Mouse (Mus musculus): ENCODE measurements at regions not wholly inside any gene's neighbourhood (a gene's known extent, or its start where the extent isn't known, plus 50 kb on each side); places are given as distances from the start of the nearest gene placed in this dataset.
"Not testable (repeated sequence)": the region's sequence is repeated elsewhere in the genome, so short reads cannot be mapped to it uniquely, and the experiment has no call there.

DNA sequence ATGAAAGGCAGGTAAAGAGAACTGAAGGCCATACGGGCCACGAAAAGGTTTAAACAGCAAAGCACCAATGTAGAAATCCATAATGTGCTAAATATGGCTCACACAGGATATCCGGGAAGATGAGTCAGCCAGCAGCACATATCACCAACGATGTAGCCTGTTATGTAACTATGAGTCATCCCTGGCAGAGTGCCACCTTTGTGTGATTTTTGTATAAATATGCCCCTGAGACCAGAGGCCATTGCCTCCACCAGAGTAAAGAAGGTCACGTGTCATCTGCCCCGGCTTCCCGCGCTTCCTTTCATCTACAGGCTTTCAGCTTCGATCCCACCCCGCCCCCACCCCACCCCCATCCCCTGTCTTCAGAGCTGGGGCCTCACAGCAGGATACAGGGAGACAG is 138.2 kb upstream of the Trim24 start:
- no peaks in the 10 kb centered on the region for H3K9me3 ChIP-seq (ENCODE audit: low read depth, low read length)
- WGBS = 22% methylated on average over 10 of the region's 10 CpGs
- no peaks in the 10 kb centered on the region for H3K27me3 ChIP-seq (ENCODE audit: insufficient read depth, low read length)
- no peaks in the 10 kb centered on the region for H3K36me3 ChIP-seq (ENCODE audit: insufficient read depth)
- ATAC-seq (ENCODE audit: insufficient read depth) (peak; percentile 77), DNase-seq (peak; percentile 97)
- H3K4me1 ChIP-seq (ENCODE audit: insufficient read depth) = no peaks in the 10 kb centered on the region
- no peak overlapping the region for H3K4me3 ChIP-seq (ENCODE audit: low read depth, low read length)
- TF ChIP-seq CTCF (IDR thresholded peaks at IDR 0.05; ENCODE audit: low read depth) = no peak
- no peak overlapping the region for H3K9ac ChIP-seq
- no peak overlapping the region for H3K4me2 ChIP-seq
- 0 out of 2 replicates have a peak overlapping the region, but pooled peaks have one; percentile 36 for H3K27ac ChIP-seq (ENCODE audit: low read depth)

DNA sequence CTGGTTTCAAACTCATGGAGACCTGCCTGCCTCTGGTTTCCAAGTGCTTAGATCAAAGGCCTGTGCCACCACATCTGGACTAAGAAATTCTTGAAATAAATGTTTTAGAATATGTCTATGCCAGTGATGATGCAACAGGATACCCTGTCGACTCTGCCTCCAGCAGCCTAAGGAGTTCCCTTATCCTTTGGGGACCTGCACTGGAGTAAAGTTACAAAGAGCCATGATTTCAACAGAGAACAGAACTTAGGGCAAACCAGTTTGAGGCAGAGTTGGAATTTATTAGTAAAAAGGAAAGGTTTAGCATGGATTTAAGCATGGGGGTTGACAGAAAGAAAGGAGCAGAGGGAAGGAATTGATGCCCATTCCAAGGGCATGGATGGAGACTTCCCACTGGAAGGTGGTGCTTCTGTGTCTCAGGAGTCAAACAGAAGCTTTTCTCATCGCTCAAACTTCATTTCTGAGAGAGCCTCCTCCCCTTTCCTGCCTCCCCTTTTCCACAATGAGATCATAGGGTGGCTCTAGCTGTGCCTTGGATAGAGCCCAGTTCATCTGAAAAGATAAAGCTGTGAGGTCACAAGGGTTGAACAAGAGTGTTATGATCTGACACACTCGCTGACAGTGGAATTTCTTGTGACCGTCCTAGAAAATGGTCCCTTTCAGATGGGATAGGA is 135.2 kb upstream of the Trim24 start:
- DNase-seq (no peak), ATAC-seq (ENCODE audit: insufficient read depth) (no peak)
- Histone ChIP-seq H3K9me3 (ENCODE audit: low read depth, low read length) (no peaks in the 10 kb centered on the region), H3K36me3 (ENCODE audit: insufficient read depth) (no peaks in the 10 kb centered on the region), H3K4me3 (ENCODE audit: low read depth, low read length) (no peak overlapping the region), H3K9ac (no peak overlapping the region), H3K27me3 (ENCODE audit: insufficient read depth, low read length) (no peaks in the 10 kb centered on the region), H3K27ac (ENCODE audit: low read depth) (no peak overlapping the region), H3K4me2 (no peak overlapping the region), H3K4me1 (ENCODE audit: insufficient read depth) (no peaks in the 10 kb centered on the region)
- TF ChIP-seq CTCF (IDR thresholded peaks at IDR 0.05; ENCODE audit: low read depth) = no peak
- WGBS = 55% methylated on average over 4 of the region's 4 CpGs

DNA sequence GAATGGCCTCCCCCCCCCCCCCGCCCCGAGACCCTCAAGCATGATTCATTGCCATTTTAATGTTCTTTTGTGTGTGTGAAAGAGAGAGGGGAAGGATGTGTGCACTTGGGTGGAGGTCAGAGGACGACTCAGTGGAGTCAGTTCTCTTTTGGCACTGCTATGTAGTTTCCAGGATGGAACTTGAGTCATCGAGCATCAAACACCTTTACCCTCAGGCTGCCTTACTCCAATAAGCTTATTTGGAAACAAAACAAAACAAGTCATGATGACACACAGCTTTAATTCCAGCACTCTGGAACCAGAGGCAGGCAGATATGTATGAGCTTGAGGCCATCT is 134.7 kb upstream of the Trim24 start:
- Histone ChIP-seq H3K4me2 (no peak overlapping the region), H3K9me3 (ENCODE audit: low read depth, low read length) (no peaks in the 10 kb centered on the region), H3K36me3 (ENCODE audit: insufficient read depth) (no peaks in the 10 kb centered on the region), H3K9ac (no peak overlapping the region), H3K4me3 (ENCODE audit: low read depth, low read length) (no peak overlapping the region), H3K27me3 (ENCODE audit: insufficient read depth, low read length) (no peaks in the 10 kb centered on the region), H3K27ac (ENCODE audit: low read depth) (no peak overlapping the region), H3K4me1 (ENCODE audit: insufficient read depth) (no peaks in the 10 kb centered on the region)
- no peak for DNase-seq
- no peak for TF ChIP-seq CTCF (IDR thresholded peaks at IDR 0.05; ENCODE audit: low read depth)
- ATAC-seq (ENCODE audit: insufficient read depth) = no peak
- 79% methylated on average over 4 of the region's 4 CpGs for WGBS

DNA sequence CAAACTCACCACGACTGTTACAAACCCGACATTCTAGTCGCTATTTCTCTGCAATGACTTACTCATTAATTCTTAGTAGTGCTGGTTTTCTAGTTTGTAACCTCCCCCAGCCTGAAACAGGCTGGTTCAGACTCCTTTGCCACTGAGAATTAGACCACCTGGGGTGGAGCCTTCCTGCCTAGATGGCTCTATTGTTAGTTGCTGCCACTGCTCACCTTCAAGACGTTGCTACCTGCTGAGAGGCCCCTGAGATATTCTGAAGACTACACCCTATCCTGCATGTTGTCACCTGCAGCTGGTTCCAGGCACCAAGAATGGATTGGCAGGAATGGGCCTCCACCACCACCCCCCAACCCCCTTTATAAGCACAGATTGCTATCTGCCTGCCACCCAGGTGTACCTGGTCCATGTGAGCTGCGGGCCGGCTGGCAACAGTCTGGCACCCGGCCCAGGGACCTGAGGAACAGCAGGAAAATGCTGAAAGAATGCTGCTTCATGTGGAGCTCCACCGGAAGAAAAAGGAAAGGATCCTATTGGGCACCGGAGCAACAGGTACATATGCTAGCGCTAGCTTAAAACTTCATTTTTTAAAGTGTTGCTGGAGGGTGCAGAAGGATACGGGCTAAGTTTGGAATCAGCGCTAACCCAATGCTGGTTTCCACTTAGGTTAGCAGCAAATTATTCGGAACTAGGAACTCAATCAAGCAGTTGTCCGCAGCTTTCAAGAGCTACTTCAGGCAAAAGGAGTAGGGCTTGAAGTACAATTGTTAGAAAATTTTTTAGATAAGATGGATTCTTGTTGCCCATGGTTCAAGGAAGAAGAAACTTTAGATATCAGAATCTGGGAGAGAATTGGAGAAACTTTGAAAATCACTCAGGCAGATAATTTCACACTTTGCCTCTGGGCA is 129.4 kb upstream of the Trim24 start:
- H3K36me3 ChIP-seq (ENCODE audit: insufficient read depth) = no peaks in the 10 kb centered on the region
- no peak overlapping the region for H3K27ac ChIP-seq (ENCODE audit: low read depth)

DNA sequence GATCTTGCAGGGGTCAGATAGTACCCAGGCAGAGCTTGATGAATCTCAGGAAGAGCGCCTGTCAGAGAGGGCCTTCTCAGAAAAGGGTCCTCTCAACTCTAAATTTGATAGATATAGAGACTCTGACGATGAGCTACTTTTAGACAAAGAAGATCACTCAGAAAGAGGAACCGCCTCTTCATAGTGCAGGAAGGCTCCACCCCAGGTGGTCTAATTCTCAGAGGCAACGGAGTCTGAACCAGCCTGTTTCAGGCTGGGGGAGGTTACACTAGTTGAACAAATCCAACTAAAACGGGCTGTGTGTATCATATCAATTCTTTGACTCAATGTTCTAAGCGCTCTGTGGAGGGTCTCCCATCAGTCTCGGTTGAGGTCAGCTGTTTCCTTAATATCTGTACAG is 128.7 kb upstream of the Trim24 start:
- not testable (repeated sequence) for H3K4me1 ChIP-seq (ENCODE audit: insufficient read depth); H3K36me3 ChIP-seq (ENCODE audit: insufficient read depth); H3K4me2 ChIP-seq; H3K4me3 ChIP-seq (ENCODE audit: low read depth, low read length); H3K9ac ChIP-seq; DNase-seq; H3K9me3 ChIP-seq (ENCODE audit: low read depth, low read length); H3K27me3 ChIP-seq (ENCODE audit: insufficient read depth, low read length); ATAC-seq (ENCODE audit: insufficient read depth); H3K27ac ChIP-seq (ENCODE audit: low read depth)
- 67% methylated on average over 7 of the region's 7 CpGs for WGBS

More for the DNA sequence above, 129.4 kb upstream of the Trim24 start:
- TF ChIP-seq CTCF (IDR thresholded peaks at IDR 0.05; ENCODE audit: low read depth) = no peak
- WGBS = 61% methylated on average over 14 of the region's 14 CpGs
- ATAC-seq (ENCODE audit: insufficient read depth) (peak; percentile 49; the same call in 1 of the 2 replicates), DNase-seq (peak; percentile 55)
- Histone ChIP-seq H3K4me3 (ENCODE audit: low read depth, low read length) (no peak overlapping the region), H3K9ac (no peak overlapping the region), H3K4me1 (ENCODE audit: insufficient read depth) (no peaks in the 10 kb centered on the region), H3K4me2 (no peak overlapping the region), H3K9me3 (ENCODE audit: low read depth, low read length) (no peaks in the 10 kb centered on the region; the same call in 1 of the 2 replicates), H3K27me3 (ENCODE audit: insufficient read depth, low read length) (no peaks in the 10 kb centered on the region)

GRCm38 (mm10) chr6:37744679-37745078 is 125.9 kb upstream of the Trim24 start:
- 66% methylated on average over 4 of the region's 4 CpGs for WGBS
- Histone ChIP-seq H3K27ac (ENCODE audit: low read depth) (no peak overlapping the region), H3K9me3 (ENCODE audit: low read depth, low read length) (no peaks in the 10 kb centered on the region; the same call in 1 of the 2 replicates), H3K27me3 (ENCODE audit: insufficient read depth, low read length) (no peaks in the 10 kb centered on the region), H3K9ac (no peak overlapping the region), H3K4me3 (ENCODE audit: low read depth, low read length) (no peak overlapping the region), H3K36me3 (ENCODE audit: insufficient read depth) (no peaks in the 10 kb centered on the region), H3K4me1 (ENCODE audit: insufficient read depth) (no peaks in the 10 kb centered on the region), H3K4me2 (no peak overlapping the region)
- peak; percentile 63 for TF ChIP-seq CTCF (IDR thresholded peaks at IDR 0.05; ENCODE audit: low read depth)
- DNase-seq = peak; percentile 37
- ATAC-seq (ENCODE audit: insufficient read depth) = no peak

DNA sequence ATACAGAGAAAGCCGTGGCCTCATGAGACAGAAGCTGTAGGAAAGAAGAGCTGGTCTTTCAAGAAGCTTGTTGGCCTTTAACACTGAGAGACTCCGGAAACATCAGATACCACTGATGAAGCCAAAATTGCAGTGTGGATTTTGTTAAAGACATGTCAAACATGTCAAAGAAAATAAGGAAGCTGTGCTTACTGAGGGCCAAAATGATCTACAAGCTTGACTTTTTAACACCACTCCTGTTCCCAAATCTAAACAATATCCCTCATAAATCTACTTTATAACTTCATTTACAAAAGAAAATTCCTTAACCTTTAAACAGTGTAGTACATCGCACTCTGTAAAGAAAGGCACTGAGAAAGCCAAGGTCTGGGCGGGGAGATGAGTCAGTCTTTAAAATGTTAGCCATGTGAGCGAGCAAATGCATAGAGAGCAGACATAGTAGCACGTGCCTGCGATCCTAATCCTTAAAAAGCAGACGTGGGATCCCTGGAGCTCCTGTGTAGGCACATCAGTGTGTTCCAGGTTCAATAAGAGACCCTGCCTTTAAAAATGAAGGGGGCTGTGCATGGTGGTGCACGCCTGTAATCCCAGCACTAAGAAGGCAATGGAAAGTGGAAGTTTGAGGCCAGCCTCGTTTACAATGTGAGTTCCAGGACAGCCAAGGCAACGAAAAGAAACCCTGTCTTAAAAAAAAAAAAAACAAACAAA is 125.1 kb upstream of the Trim24 start:
- H3K27me3 ChIP-seq (ENCODE audit: insufficient read depth, low read length) = no peaks in the 10 kb centered on the region
- no peak overlapping the region for H3K9ac ChIP-seq
- WGBS = 71% methylated on average over 11 of the region's 11 CpGs
- no peak overlapping the region for H3K27ac ChIP-seq (ENCODE audit: low read depth)
- no peak overlapping the region for H3K4me2 ChIP-seq
- TF ChIP-seq CTCF (IDR thresholded peaks at IDR 0.05; ENCODE audit: low read depth) = no peak
- peak; percentile 41 for DNase-seq
- no peak overlapping the region for H3K4me3 ChIP-seq (ENCODE audit: low read depth, low read length)
- no peaks in the 10 kb centered on the region for H3K36me3 ChIP-seq (ENCODE audit: insufficient read depth)
- no peaks in the 10 kb centered on the region; the same call in 1 of the 2 replicates for H3K9me3 ChIP-seq (ENCODE audit: low read depth, low read length)
- H3K4me1 ChIP-seq (ENCODE audit: insufficient read depth) = no peaks in the 10 kb centered on the region
- ATAC-seq (ENCODE audit: insufficient read depth) = no peak

DNA sequence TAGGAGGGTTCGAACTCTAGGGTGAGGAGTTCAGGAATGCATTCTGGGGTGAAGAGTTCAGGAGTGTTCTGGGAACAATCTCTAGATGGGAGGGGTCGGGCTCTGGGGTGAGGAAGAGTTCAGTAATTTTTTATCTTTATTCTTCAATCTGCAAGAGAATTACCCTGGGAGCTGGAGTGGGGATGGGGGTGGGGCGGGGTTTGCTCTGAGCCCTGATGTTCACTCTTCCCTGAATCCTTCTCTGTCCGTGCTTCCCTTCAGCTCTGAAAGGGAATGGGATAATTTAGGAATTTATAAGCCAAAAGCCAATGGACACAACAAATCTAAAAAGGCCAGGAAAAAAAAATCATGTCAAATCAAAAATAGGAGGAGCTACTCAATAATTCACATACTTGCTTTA is 122.8 kb upstream of the Trim24 start:
- ATAC-seq (ENCODE audit: insufficient read depth); DNase-seq: not testable (repeated sequence)

More for the DNA sequence above, 122.8 kb upstream of the Trim24 start:
- H3K27me3 ChIP-seq (ENCODE audit: insufficient read depth, low read length); H3K4me3 ChIP-seq (ENCODE audit: low read depth, low read length); H3K27ac ChIP-seq (ENCODE audit: low read depth); H3K36me3 ChIP-seq (ENCODE audit: insufficient read depth); H3K4me2 ChIP-seq; H3K9ac ChIP-seq; H3K4me1 ChIP-seq (ENCODE audit: insufficient read depth); H3K9me3 ChIP-seq (ENCODE audit: low read depth, low read length): not testable (repeated sequence)
- 53% methylated on average over 4 of the region's 4 CpGs for WGBS

Data from lung, embryonic 14.5 days (tissue).